Mouse (Mus musculus) embryo, embryonic 9.5 days (tissue): ENCODE results near the gene Khdc1c.
A peak's percentile ranks its signal among the peaks of the same experiment; 100 is the strongest.
"Not testable (repeated sequence)": the region's sequence is repeated elsewhere in the genome, so short reads cannot be mapped to it uniquely, and the experiment has no call there.

Experiments used
- DNase-seq: peaks from one replicate; pipeline ENCODE4 v3.0.0-alpha.2; 2017; ENCODE audit errors: extremely low spot score

Gene Khdc1c

GRCm38 (mm10) chr1:21368031-21368430 lies at the start of gene Khdc1c:
TSS of gene Khdc1c (plus strand) at chr1:21368331.
- DNase-seq: not testable (repeated sequence)

GRCm38 (mm10) chr1:21320271-21320670 lies 47.9 kb upstream of the Khdc1c start:
- DNase-seq: not testable (repeated sequence)

- DNase-seq: no peak
Measured at GRCm38 (mm10) chr1:21321656-21322055, 46.5 kb upstream of the Khdc1c start.

GRCm38 (mm10) chr1:21323996-21324574 lies 44.0 kb upstream of the Khdc1c start:
- DNase-seq: no peak

GRCm38 (mm10) chr1:21324633-21325032 lies 43.5 kb upstream of the Khdc1c start:
- no peak for DNase-seq

- DNase-seq: no peak
Measured at GRCm38 (mm10) chr1:21326733-21327132, 41.4 kb upstream of the Khdc1c start.

GRCm38 (mm10) chr1:21331161-21331560 lies 37.0 kb upstream of the Khdc1c start:
- DNase-seq: not testable (repeated sequence)

GRCm38 (mm10) chr1:21333222-21333973 lies 34.7 kb upstream of the Khdc1c start:
- DNase-seq: no peak

- no peak for DNase-seq
Measured at GRCm38 (mm10) chr1:21335836-21336235, 32.3 kb upstream of the Khdc1c start.

GRCm38 (mm10) chr1:21340745-21341144 lies 27.4 kb upstream of the Khdc1c start:
- no peak for DNase-seq

- peak; percentile 10 for DNase-seq
Measured at GRCm38 (mm10) chr1:21344253-21344652, 23.9 kb upstream of the Khdc1c start.

- not testable (repeated sequence) for DNase-seq
Measured at GRCm38 (mm10) chr1:21344752-21345151, 23.4 kb upstream of the Khdc1c start.

GRCm38 (mm10) chr1:21349341-21349740 lies 18.8 kb upstream of the Khdc1c start, which contains the start of gene Khdc1a:
TSS of gene Khdc1a (plus strand) at chr1:21349641.
- DNase-seq: no peak

GRCm38 (mm10) chr1:21383256-21383655 lies 15.1 kb downstream of the Khdc1c start, which contains the start of gene Khdc1b:
TSS of gene Khdc1b (plus strand) at chr1:21383556.
- DNase-seq: no peak

- no peak for DNase-seq
Measured at GRCm38 (mm10) chr1:21391138-21391671, 23.1 kb downstream of the Khdc1c start.

GRCm38 (mm10) chr1:21402804-21403203 lies 34.7 kb downstream of the Khdc1c start:
- DNase-seq: no peak

GRCm38 (mm10) chr1:21407266-21407665 lies 39.1 kb downstream of the Khdc1c start:
- no peak for DNase-seq

- peak; percentile 71 for DNase-seq
Measured at GRCm38 (mm10) chr1:21411331-21412196, 43.4 kb downstream of the Khdc1c start.

- DNase-seq: no peak
Measured at GRCm38 (mm10) chr1:21412197-21412555, 44.0 kb downstream of the Khdc1c start.

- DNase-seq: no peak
Measured at GRCm38 (mm10) chr1:21419370-21419769, 51.2 kb downstream of the Khdc1c start.
